ENCODE assay signal across 8 mouse cellular contexts in genomic region chr11:32347607-32348432, GRCm38 (mm10). TPM values are rescaled to one million over a fixed set of nuclear protein-coding genes. Genes with fewer than 3 reads are reported as not detected.
DNase-seq lines count a peak whose midpoint lies in the region; ATAC-seq and TF ChIP-seq lines count a peak whose summit lies in the region.

TSS of gene Sh3pxd2b (plus strand) at chr11:32347820.

- H3K4me2 ChIP-seq in forebrain, postnatal 0 days (ENCODE audit: low read depth) = peak within 1 kb of the TSS; percentile 65
- H3K4me2 ChIP-seq in hindbrain, postnatal 0 days (ENCODE audit: low read depth, low read length) = peak within 1 kb of the TSS; percentile 93
- peak within 1 kb of the TSS; percentile 85 for H3K4me2 ChIP-seq in limb, embryonic 11.5 days (ENCODE audit: low read depth, severe bottlenecking)
- H3K4me2 ChIP-seq in midbrain, embryonic 11.5 days = peak within 1 kb of the TSS; percentile 88

- TF ChIP-seq CTCF in forebrain, postnatal 0 days (IDR thresholded peaks at IDR 0.05; ENCODE audit: low read depth) = no peak
- TF ChIP-seq CTCF in hindbrain, postnatal 0 days (IDR thresholded peaks at IDR 0.05; ENCODE audit: low read depth) = no peak

- peak within 1 kb of the TSS; percentile 82 for H3K27ac ChIP-seq in forebrain, postnatal 0 days (ENCODE audit: low read depth, low read length)
- peak within 1 kb of the TSS; percentile 84 for H3K27ac ChIP-seq in hindbrain, postnatal 0 days
- peak within 1 kb of the TSS; percentile 76 for H3K27ac ChIP-seq in limb, embryonic 11.5 days (replicated peaks; ENCODE audit: low read depth, low read length)
- peak within 1 kb of the TSS; percentile 68 for H3K27ac ChIP-seq in midbrain, embryonic 11.5 days (ENCODE audit: low read depth, low read length)

- no peaks in the 10 kb centered on the region for H3K9me3 ChIP-seq in forebrain, postnatal 0 days (ENCODE audit: low read length)
- no peaks in the 10 kb centered on the region for H3K9me3 ChIP-seq in hindbrain, postnatal 0 days (ENCODE audit: low read length)
- no peaks in the 10 kb centered on the region for H3K9me3 ChIP-seq in limb, embryonic 11.5 days (ENCODE audit: control insufficient read depth, low read length)
- H3K9me3 ChIP-seq in midbrain, embryonic 11.5 days (ENCODE audit: control insufficient read depth, low read length) = no peaks in the 10 kb centered on the region

- ATAC-seq in forebrain, postnatal 0 days = peak; percentile 80
- ATAC-seq in hindbrain, postnatal 0 days = peak; percentile 75
- peak; percentile 69 for ATAC-seq in limb, embryonic 11.5 days (ENCODE audit: insufficient number of reproducible peaks, low FRiP score, low TSS enrichment, low read depth)
- peak; percentile 84 for ATAC-seq in midbrain, embryonic 11.5 days (ENCODE audit: low FRiP score)

- peaks cover 17% of the 10 kb centered on the region for H3K4me1 ChIP-seq in forebrain, postnatal 0 days (ENCODE audit: insufficient read depth)
- H3K4me1 ChIP-seq in hindbrain, postnatal 0 days (ENCODE audit: insufficient read depth, low read length) = peaks cover 14% of the 10 kb centered on the region
- peaks cover 20% of the 10 kb centered on the region; the same call in 1 of the 2 replicates for H3K4me1 ChIP-seq in limb, embryonic 11.5 days (ENCODE audit: control insufficient read depth, insufficient read depth, low read length)
- peaks cover 23% of the 10 kb centered on the region for H3K4me1 ChIP-seq in midbrain, embryonic 11.5 days (ENCODE audit: control insufficient read depth, insufficient read depth, low read length)

- DNase-seq in lung, adult 18-20 months = peak; percentile 55 to 57
- no peak for DNase-seq in lung, postnatal 25 days (ENCODE audit: low spot score)
- peak; percentile 22 for DNase-seq in cerebellum, adult 11 months
- DNase-seq in forebrain, postnatal 0 days = peak; percentile 55
- peak; percentile 70 for DNase-seq in hindbrain, postnatal 0 days (ENCODE audit: low spot score)
- DNase-seq in limb, embryonic 11.5 days (ENCODE audit: low spot score) = peak; percentile 78
- peak; percentile 92 for DNase-seq in midbrain, embryonic 11.5 days (ENCODE audit: low spot score, missing footprints)
- peak; percentile 58 for DNase-seq in thymus, postnatal 4 days

- peaks cover 7% of the 10 kb centered on the region; the same call in 1 of the 2 replicates for H3K36me3 ChIP-seq in forebrain, postnatal 0 days (ENCODE audit: insufficient read depth)
- H3K36me3 ChIP-seq in hindbrain, postnatal 0 days (ENCODE audit: insufficient read depth, low read length) = no peaks in the 10 kb centered on the region
- H3K36me3 ChIP-seq in limb, embryonic 11.5 days (ENCODE audit: control insufficient read depth, insufficient read depth, low read length) = peaks cover 2% of the 10 kb centered on the region; the same call in 1 of the 2 replicates
- no peaks in the 10 kb centered on the region for H3K36me3 ChIP-seq in midbrain, embryonic 11.5 days (ENCODE audit: control insufficient read depth, insufficient read depth, low read length)

- H3K9ac ChIP-seq in forebrain, postnatal 0 days = peak within 1 kb of the TSS; percentile 91
- H3K9ac ChIP-seq in hindbrain, postnatal 0 days (replicated peaks; ENCODE audit: low read length) = peak within 1 kb of the TSS; percentile 76
- peak within 1 kb of the TSS; percentile 95 for H3K9ac ChIP-seq in limb, embryonic 11.5 days (ENCODE audit: low read length)
- H3K9ac ChIP-seq in midbrain, embryonic 11.5 days (ENCODE audit: low read length) = peak within 1 kb of the TSS; percentile 98

- no peaks in the 10 kb centered on the region for H3K27me3 ChIP-seq in forebrain, postnatal 0 days (ENCODE audit: insufficient read depth, low read length)
- H3K27me3 ChIP-seq in hindbrain, postnatal 0 days (ENCODE audit: insufficient read depth, low read length) = no peaks in the 10 kb centered on the region
- H3K27me3 ChIP-seq in limb, embryonic 11.5 days (ENCODE audit: control insufficient read depth, insufficient read depth, low read length) = no peaks in the 10 kb centered on the region
- H3K27me3 ChIP-seq in midbrain, embryonic 11.5 days (ENCODE audit: control insufficient read depth, insufficient read depth, low read length) = no peaks in the 10 kb centered on the region

- peak within 1 kb of the TSS; percentile 77 for H3K4me3 ChIP-seq in forebrain, postnatal 0 days (ENCODE audit: low read depth, low read length)
- peak within 1 kb of the TSS; percentile 60 for H3K4me3 ChIP-seq in hindbrain, postnatal 0 days (ENCODE audit: low read length)
- peak within 1 kb of the TSS; percentile 86 for H3K4me3 ChIP-seq in limb, embryonic 11.5 days (ENCODE audit: low read depth, low read length)
- H3K4me3 ChIP-seq in midbrain, embryonic 11.5 days (ENCODE audit: low read depth, low read length) = peak within 1 kb of the TSS; percentile 87

- WGBS in forebrain, postnatal 0 days = 5% methylated on average over 75 of the region's 86 CpGs
- under 1% methylated on average over 63 of the region's 86 CpGs for WGBS in hindbrain, postnatal 0 days
- 1% methylated on average over 76 of the region's 86 CpGs for WGBS in limb, embryonic 11.5 days
- under 1% methylated on average over 59 of the region's 86 CpGs for WGBS in midbrain, embryonic 11.5 days

RNA-seq across cellular contexts. Expression of gene Sh3pxd2b, which starts in this region (rescaled TPM):
- total RNA-seq in forebrain, postnatal 0 days (2014; rRNA removed) = 26.0 and 35.9 TPM in 2 replicates
- 5.7 and 7.4 TPM in 2 replicates for polyA plus RNA-seq in forebrain, postnatal 0 days (2015; fragmentation: Nextera tagmentation; extraction: Ambion mirVana)
- total RNA-seq in hindbrain, postnatal 0 days (2014; rRNA removed) = 32.2 and 37.4 TPM in 2 replicates
- polyA plus RNA-seq in hindbrain, postnatal 0 days (2015; fragmentation: Nextera tagmentation; extraction: Ambion mirVana) = 6.7 and 7.4 TPM in 2 replicates
- polyA plus RNA-seq in limb, embryonic 11.5 days (2014; fragmentation: Nextera tagmentation; extraction: Ambion mirVana) = 25.5 and 27.8 TPM in 2 replicates
- 21.4 and 23.2 TPM in 2 replicates for polyA plus RNA-seq in midbrain, embryonic 11.5 days (2014; fragmentation: Nextera tagmentation; extraction: Ambion mirVana)
